Mouse (Mus musculus): Measurements from ENCODE around the gene Rnf111.

The Rnf111 gene

GRCm38 (mm10) chr9:70396083-70396482 is 107.4 kb downstream of the Rnf111 start:
- DNase-seq (ENCODE audit: low spot score), result no peak

- peak; percentile 60 for DNase-seq (ENCODE audit: low spot score)
Observed at GRCm38 (mm10) chr9:70395617-70396016, 107.9 kb downstream of the Rnf111 start.

GRCm38 (mm10) chr9:70392563-70392907 is 111.0 kb downstream of the Rnf111 start:
- DNase-seq (ENCODE audit: low spot score), result peak; percentile 54

- no peak for DNase-seq (ENCODE audit: low spot score)
Observed at GRCm38 (mm10) chr9:70391660-70392562, 111.6 kb downstream of the Rnf111 start.

- no peak for DNase-seq (ENCODE audit: low spot score)
Observed at GRCm38 (mm10) chr9:70391042-70391441, 112.5 kb downstream of the Rnf111 start.

- no peak for DNase-seq (ENCODE audit: low spot score)
Observed at GRCm38 (mm10) chr9:70389548-70389947, 114.0 kb downstream of the Rnf111 start.

GRCm38 (mm10) chr9:70387410-70388119 is 116.0 kb downstream of the Rnf111 start:
- no peak for DNase-seq (ENCODE audit: low spot score)

- DNase-seq (ENCODE audit: low spot score), result no peak
Observed at GRCm38 (mm10) chr9:70384958-70385728, 118.4 kb downstream of the Rnf111 start.

GRCm38 (mm10) chr9:70384494-70384893 is 119.0 kb downstream of the Rnf111 start:
- no peak for DNase-seq (ENCODE audit: low spot score)

- no peak for DNase-seq (ENCODE audit: low spot score)
Observed at GRCm38 (mm10) chr9:70383750-70384149, 119.8 kb downstream of the Rnf111 start.

- no peak for DNase-seq (ENCODE audit: low spot score)
Observed at GRCm38 (mm10) chr9:70382091-70382490, 121.4 kb downstream of the Rnf111 start.

- DNase-seq (ENCODE audit: low spot score), result no peak
Observed at GRCm38 (mm10) chr9:70379502-70380467, 123.7 kb downstream of the Rnf111 start.
